Mouse (Mus musculus) heart, adult 9 months (tissue): ENCODE measurements around the gene 1700003F12Rik.

ENCODE experiments used
- DNase-seq, 2 experiments: peaks; one replicate each; pipeline ENCODE4 v3.0.0; 2022; ENCODE audit warnings: low spot score in 2 of 2

The 1700003F12Rik gene

DNA sequence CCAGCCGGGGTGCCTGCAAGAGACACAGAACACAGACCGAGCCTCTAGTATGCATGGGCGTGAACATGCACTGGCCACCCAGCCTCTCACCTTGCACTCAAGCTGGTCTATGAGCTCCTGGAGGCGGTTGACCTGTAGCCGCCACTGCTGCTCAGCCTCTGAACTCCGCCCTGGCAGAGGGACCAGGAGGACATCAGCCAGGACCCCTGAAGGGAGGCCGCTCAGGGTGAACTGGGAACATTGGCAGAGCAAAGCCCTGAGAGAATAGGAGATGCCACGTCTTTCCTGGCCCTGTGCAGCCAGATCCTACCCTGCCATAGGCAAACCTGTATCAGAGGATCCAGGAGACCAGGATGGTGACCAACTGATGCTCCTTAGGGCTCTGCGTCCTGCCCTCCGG lies at the start of gene 1700003F12Rik:
Gene 1700003F12Rik, plus strand, starts transcription at position 375 of the 400 bp plus-strand sequence.
- DNase-seq, result no peak

DNA sequence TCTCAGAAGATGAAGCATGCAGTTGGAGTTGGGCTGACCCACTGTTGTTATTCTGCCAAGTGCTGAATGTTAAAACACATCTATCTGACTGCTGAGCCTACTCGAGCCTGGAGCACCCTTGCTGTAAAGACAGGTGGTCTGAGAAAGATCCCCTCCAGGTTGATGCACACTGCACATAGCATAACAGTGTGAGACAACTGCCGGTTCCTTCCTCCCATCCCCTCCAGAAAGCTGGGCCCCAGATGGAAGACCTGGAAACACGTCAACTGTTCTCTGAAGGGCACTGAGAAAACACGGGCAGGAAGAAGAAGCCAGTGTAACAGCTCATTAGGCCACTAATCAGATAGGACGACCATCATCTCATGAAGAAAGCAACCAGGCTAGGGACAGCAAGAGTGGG lies 48.3 kb upstream of the 1700003F12Rik start:
- no peak for DNase-seq

- DNase-seq, result no peak
Measured at GRCm38 (mm10) chr2:154499717-154500247, 47.1 kb upstream of the 1700003F12Rik start.

DNA sequence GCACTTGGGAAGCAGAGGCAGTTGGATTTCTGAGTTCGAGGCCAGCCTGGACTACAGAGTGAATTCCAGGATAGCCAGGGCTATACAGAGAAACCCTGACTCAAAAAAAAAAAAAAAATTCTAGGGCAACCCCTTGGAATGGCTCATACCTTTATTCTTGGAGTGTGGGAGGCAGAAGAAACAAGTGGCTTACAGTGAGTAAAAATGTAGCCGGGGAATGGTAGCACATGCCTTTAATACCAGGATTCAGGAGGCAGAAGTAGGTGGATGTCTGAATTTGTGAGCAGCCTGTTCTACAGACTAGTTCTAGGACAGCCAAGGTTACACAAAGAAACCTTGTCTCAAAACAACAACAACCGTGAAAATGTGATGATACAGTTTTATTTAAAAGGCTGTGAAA lies 46.1 kb upstream of the 1700003F12Rik start:
- no peak for DNase-seq

- no peak for DNase-seq
Measured at GRCm38 (mm10) chr2:154507076-154507475, 39.8 kb upstream of the 1700003F12Rik start.

DNA sequence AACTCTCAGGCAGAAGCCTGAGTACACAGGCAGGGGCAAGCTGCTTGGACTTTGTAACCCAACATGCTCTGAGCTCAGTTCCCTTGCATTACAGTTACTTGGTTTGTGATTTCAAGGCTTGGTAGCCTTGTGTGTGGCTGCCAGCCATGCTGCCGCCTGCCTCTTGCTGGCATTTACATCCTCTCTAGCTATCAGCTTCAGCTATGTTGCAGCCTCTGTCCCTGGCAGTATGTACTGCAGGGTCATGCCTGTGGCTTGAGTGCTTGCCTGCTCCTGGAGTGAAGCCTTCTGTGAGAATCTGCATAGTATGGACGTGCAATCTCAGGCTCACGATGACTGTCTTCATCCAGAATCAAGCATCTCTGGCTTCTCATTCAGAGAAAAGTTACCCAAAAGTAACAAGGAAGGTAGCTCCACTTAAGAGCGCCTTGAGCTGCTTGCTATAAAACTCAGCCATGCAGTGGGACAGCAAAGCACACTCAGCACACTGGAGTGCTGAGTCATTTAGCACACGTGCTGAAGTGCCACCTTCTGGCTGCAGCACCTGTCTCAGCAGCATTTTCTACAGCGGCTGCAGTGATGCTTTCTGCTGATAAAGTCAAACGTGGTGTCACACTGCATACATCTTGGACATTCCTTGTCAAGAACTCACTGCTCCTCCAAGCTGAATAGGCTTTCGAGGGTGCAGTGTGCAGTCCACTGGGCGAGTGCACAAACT lies 39.2 kb upstream of the 1700003F12Rik start:
- DNase-seq, result no peak

DNA sequence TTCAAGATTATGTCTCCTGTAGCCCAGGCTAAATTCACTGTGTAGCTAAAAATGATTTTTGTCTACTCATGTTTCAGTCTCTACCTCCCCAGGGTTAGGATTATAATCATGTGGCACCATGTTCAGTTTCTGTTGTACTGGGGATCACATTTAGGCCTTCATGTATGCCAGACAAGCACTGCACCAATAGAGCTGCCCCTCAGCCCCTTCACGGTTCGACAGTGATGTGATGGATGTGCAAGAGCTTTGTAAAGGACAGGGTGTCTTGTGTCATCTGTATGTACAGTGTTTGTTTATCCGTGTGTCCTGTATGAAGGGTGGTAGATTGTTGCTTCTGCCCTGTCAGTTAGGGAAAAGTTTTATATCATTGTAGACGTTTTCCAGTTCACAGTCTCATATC lies 38.4 kb upstream of the 1700003F12Rik start:
- no peak for DNase-seq

- no peak for DNase-seq
Measured at GRCm38 (mm10) chr2:154510141-154510540, 36.7 kb upstream of the 1700003F12Rik start.

DNA sequence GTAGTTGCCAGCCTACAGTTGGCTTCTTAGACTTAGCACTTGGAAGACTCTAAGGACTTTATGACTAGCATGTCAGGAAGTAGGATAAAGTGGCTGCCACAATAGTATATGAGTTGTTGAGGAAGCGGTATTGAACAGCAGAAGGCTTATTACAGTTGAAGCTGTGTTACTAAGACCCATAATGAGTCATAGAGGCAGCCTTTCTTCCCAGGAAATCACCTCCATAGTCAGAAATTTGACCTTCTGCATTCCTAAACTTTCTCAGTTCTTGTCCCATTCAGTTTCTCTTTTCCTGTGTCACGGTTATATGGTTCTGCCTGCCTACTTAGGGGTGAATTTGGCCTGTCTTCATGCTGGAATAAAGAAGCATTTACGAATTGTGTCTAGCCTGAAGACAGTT lies 29.9 kb upstream of the 1700003F12Rik start:
- DNase-seq, result no peak

GRCm38 (mm10) chr2:154517424-154517823 lies 29.5 kb upstream of the 1700003F12Rik start:
- no peak for DNase-seq

GRCm38 (mm10) chr2:154521449-154521848 lies 25.4 kb upstream of the 1700003F12Rik start:
- DNase-seq, result no peak

DNA sequence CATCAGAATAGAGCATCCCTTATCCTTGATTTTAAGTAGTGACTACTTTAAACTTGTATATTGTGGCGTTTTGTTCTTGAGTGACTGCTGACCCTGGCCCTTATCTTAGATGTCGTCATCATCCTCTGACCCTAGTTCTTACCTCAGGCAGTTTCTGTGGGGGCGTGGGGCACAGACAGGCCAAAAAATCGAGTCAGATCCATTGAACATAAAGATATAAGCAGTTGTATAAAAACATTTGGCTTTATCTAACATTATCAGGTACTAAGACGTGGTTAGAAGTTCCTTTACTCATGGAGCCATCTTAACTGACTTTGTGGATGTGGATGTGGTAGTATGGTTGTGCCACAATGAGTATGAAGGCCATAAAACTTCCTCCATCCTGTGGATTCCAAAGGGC lies 24.6 kb upstream of the 1700003F12Rik start:
- DNase-seq, result no peak

DNA sequence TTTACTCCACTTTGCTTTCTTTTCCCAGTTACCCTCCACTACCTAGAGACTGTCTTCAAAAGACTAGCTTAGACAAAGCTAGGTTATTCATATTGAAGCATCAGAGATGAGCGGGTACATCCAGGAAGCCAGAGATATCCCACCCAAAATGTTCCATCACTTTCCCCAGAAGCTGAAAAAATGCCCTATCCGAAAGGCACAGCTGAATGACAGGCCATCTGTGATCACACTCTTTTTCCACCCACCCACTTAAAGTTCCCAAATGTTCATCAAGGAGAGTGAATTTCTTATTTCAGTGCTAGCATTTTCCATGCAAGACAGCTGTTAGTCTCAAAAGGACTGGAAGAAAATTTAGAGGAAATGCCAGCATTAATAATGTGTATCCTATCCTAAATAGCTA lies 21.6 kb upstream of the 1700003F12Rik start:
- DNase-seq, result no peak

GRCm38 (mm10) chr2:154526531-154526930 lies 20.4 kb upstream of the 1700003F12Rik start:
- DNase-seq, result no peak

GRCm38 (mm10) chr2:154532888-154533287 lies 14.0 kb upstream of the 1700003F12Rik start:
- no peak for DNase-seq

DNA sequence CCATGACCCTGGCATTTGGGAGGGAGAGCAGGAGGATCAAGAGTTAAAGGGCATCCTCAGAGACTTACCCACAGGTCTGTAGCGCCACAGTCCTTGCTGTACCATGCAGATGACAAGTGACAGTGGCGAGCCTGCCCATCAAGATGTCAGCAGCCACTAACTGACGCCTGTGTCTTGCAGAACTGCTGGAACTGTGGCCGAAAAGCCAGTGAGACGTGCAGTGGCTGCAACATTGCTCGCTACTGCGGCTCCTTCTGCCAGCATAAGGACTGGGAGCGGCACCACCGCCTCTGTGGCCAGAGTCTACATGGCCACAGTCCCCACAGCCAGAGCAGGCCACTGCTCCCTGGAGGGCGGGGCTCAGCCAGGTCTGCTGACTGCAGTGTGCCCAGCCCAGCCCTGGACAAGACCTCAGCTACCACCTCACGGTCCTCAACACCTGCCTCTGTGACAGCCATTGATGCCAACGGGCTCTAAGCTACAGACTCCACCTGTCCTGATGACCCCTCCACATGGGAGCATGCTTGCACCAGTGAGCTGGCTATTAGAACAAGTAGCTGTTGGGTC lies 12.1 kb upstream of the 1700003F12Rik start:
- no peak for DNase-seq

DNA sequence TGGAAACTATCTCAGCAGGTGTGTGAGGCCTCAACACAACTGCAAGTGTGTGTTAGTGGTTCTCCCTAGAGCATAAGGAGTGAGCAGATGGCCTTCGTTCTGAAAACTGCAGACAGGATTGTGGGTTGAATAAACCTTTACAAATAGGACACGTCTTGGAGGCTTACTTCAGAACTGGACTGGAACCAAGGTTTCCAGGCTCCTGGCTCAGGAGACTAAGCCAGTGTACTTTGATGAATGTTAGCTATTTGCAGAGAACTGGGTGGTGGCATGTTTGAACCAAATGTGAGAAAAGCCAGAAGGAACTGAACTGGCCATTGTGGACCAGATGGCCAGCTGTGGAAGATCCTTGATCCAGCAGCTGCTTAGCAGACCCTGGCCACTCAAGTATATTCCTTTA lies 8.6 kb upstream of the 1700003F12Rik start:
- peak; percentile 34 to 50 for DNase-seq

DNA sequence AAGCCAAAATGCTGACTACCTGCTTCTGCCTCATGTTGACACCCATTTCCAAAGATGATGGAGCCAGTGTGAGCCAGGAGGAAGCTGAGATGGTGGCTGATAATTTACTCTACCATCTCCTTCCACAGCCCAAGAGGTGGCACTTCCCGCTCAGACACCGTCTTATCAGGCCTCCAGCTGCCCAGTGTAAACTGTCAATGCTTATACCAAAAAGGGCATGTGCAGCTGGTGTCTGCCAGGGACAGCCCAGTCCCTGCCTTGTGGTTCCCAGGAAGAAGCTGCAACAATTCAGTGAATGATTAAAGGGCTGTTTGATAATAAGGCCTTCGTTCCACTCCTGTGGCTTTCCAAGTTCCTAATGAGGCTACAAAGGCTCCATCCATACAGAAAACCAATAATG lies 8.2 kb upstream of the 1700003F12Rik start:
- no peak for DNase-seq

DNA sequence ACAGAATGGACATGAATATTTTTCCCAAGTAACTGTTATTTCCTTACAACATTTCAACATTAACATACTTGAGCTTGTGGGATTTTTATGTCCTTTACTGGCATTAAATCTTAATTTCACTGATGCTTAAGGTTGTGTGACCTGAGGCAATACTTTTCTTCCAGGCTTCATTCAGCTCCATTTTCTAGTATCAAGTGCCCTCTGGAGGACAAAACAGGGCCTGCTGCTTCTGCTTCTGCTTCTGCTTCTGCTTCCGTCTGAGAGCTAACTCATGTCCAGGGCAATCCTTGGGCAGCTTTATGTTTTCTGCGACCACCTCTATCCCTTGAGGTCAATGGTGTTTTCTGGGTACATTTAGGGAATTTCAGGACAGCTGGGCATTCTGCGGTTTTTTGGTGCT lies 7.2 kb upstream of the 1700003F12Rik start:
- peak in 1 of 2 experiments; percentile 28 for DNase-seq

- DNase-seq, result no peak
Measured at GRCm38 (mm10) chr2:154541630-154542029, 5.3 kb upstream of the 1700003F12Rik start.

GRCm38 (mm10) chr2:154543567-154544347 lies 3.1 kb upstream of the 1700003F12Rik start:
- peak; percentile 74 to 80 for DNase-seq

DNA sequence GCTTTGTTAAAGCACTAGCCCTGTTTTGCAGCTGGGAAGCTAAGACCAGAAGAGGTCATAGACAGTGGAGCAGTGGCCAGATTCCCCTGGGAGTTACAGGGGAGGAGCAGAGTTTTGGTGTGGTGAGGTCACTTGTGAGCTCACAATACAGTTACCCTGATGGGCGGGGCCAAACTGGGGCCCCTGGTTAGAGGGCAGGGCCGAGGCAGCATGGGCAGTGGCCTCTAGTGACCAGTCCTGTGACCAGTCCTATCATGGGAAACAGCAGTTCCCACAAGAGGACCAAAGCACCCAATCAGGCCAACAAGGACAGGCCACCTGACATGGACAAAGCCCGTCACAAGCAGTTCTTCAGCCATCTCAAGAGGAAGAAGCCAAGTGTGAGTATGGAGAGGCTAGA lies 1.8 kb downstream of the 1700003F12Rik start:
- peak in 1 of 2 experiments; percentile 46 for DNase-seq
